Mouse (Mus musculus) liver, embryonic 13.5 days (tissue): ENCODE data around the gene 1700122O11Rik. TPM values are rescaled to one million over a fixed set of nuclear protein-coding genes. Genes with fewer than 3 reads are reported as not detected.

Experiments used
- ATAC-seq: fragments of 200-750 bp; cut with Nextera tagmentation; 2 replicates; pipeline ENCODE4 v1.8.0; 2017; ENCODE audit warnings: low read depth, mild to moderate bottlenecking, moderate number of reproducible peaks, moderate library complexity
- DNase-seq: peaks from one replicate; pipeline ENCODE4 v3.0.0; 2022
- H3K27ac ChIP-seq: fragments of 300-500 bp; sonication (generic); 2 replicates; pipeline ENCODE4 v1.5.1; 2015; ENCODE audit warnings: moderate library complexity, mild to moderate bottlenecking, inconsistent platforms
- H3K27me3 ChIP-seq: fragments of 300-500 bp; sonication (generic); 2 replicates; pipeline ENCODE4 v1.6.1; 2015; ENCODE audit warnings: mild to moderate bottlenecking, inconsistent platforms
- H3K36me3 ChIP-seq: fragments of 300-500 bp; sonication (generic); 2 replicates; pipeline ENCODE4 v1.6.1; 2015; ENCODE audit warnings: mild to moderate bottlenecking, inconsistent platforms
- H3K4me1 ChIP-seq: fragments of 300-500 bp; sonication (generic); replicated peaks from 2 replicates; pipeline ENCODE4 v1.6.1; 2015; ENCODE audit warnings: inconsistent platforms
- H3K4me2 ChIP-seq: fragments of 300-500 bp; sonication (generic); 2 replicates; pipeline ENCODE4 v1.6.1; 2015; ENCODE audit warnings: inconsistent platforms, mild to moderate bottlenecking, moderate library complexity
- H3K4me3 ChIP-seq: fragments of 300-500 bp; sonication (generic); replicated peaks from 2 replicates; pipeline ENCODE4 v1.5.1; 2015; ENCODE audit warnings: mild to moderate bottlenecking, inconsistent platforms
- H3K9ac ChIP-seq: fragments of 300-500 bp; sonication (generic); 2 replicates; pipeline ENCODE4 v1.6.1; 2015; ENCODE audit warnings: mild to moderate bottlenecking, inconsistent platforms
- H3K9me3 ChIP-seq: fragments of 300-500 bp; sonication (generic); replicated peaks from 2 replicates; pipeline ENCODE4 v1.6.1; 2016; ENCODE audit warnings: inconsistent platforms
- WGBS: fragments of 180-500 bp; shearing (Covaris S2); methylation state at CpG from one replicate; pipeline ENCODE4 v1.1.7; 2015; ENCODE audit not compliant: insufficient replicate concordance; 5-methylcytosine and 5-hydroxymethylcytosine counted together
- polyA plus RNA-seq: library from polyadenylated mRNA; unstranded; fragments of >200 nt; fragmentation: Nextera tagmentation; extraction: Ambion mirVana; gene quantifications from 2 replicates; pipeline ENCODE4 v1.2.1, GENCODE M21; 2015

1700122O11Rik gene
- polyA plus RNA-seq, 1 experiment from 2014 or later = not detected

- ATAC-seq (no peak), DNase-seq (no peak)
- 78% methylated on average over 5 of the region's 5 CpGs for WGBS
- peaks cover 37% of the 10 kb centered on the region for H3K27me3 ChIP-seq
- H3K9ac ChIP-seq = no peak overlapping the region
- H3K4me2 ChIP-seq = no peak overlapping the region
- peaks cover 38% of the 10 kb centered on the region for H3K4me1 ChIP-seq
- H3K9me3 ChIP-seq = no peaks in the 10 kb centered on the region
- H3K36me3 ChIP-seq = no peaks in the 10 kb centered on the region
- no peak overlapping the region; the same call in 1 of the 2 replicates for H3K27ac ChIP-seq
- H3K4me3 ChIP-seq = no peak overlapping the region
Observed at GRCm38 (mm10) chr17:48027019-48027418, 11.1 kb downstream of the 1700122O11Rik start.

GRCm38 (mm10) chr17:48024045-48024444, 14.0 kb downstream of the 1700122O11Rik start:
- DNase-seq (no peak), ATAC-seq (no peak)
- H3K36me3 ChIP-seq = no peaks in the 10 kb centered on the region
- H3K27me3 ChIP-seq = peaks cover 21% of the 10 kb centered on the region
- H3K27ac ChIP-seq = no peak overlapping the region
- no peak overlapping the region for H3K9ac ChIP-seq
- WGBS = 68% methylated on average over 8 of the region's 8 CpGs
- H3K9me3 ChIP-seq = no peaks in the 10 kb centered on the region
- no peak overlapping the region for H3K4me3 ChIP-seq
- H3K4me1 ChIP-seq = peaks cover 16% of the 10 kb centered on the region; the same call in 1 of the 2 replicates
- H3K4me2 ChIP-seq = no peak overlapping the region

- WGBS = 28% methylated on average over 2 of the region's 2 CpGs
- H3K4me2 ChIP-seq = no peak overlapping the region
- no peaks in the 10 kb centered on the region for H3K36me3 ChIP-seq
- DNase-seq (no peak), ATAC-seq (peak; percentile 86)
- H3K9me3 ChIP-seq = no peaks in the 10 kb centered on the region
- H3K27ac ChIP-seq = no peak overlapping the region
- no peak overlapping the region for H3K9ac ChIP-seq
- peaks cover 22% of the 10 kb centered on the region for H3K4me1 ChIP-seq
- peaks cover 28% of the 10 kb centered on the region for H3K27me3 ChIP-seq
- H3K4me3 ChIP-seq = no peak overlapping the region
Observed at GRCm38 (mm10) chr17:48019585-48019984, 18.5 kb downstream of the 1700122O11Rik start.

GRCm38 (mm10) chr17:48016566-48016965, 21.5 kb downstream of the 1700122O11Rik start:
- WGBS = 49% methylated on average over 5 of the region's 5 CpGs
- Histone ChIP-seq H3K4me2 (no peak overlapping the region), H3K9me3 (no peaks in the 10 kb centered on the region), H3K27ac (no peak overlapping the region), H3K36me3 (no peaks in the 10 kb centered on the region), H3K4me1 (peaks cover 7% of the 10 kb centered on the region), H3K9ac (no peak overlapping the region), H3K27me3 (peaks cover 22% of the 10 kb centered on the region), H3K4me3 (no peak overlapping the region)
- ATAC-seq (no peak), DNase-seq (no peak)

- ATAC-seq (no peak), DNase-seq (no peak)
- Histone ChIP-seq H3K4me3 (no peak overlapping the region), H3K36me3 (no peaks in the 10 kb centered on the region), H3K4me2 (no peak overlapping the region), H3K9ac (no peak overlapping the region), H3K27me3 (0 out of 2 replicates have a peak, but pooled peaks cover 9% of the 10 kb centered on the region), H3K9me3 (no peaks in the 10 kb centered on the region), H3K27ac (no peak overlapping the region), H3K4me1 (peaks cover 24% of the 10 kb centered on the region)
- WGBS = 61% methylated on average over 10 of the region's 10 CpGs
Observed at GRCm38 (mm10) chr17:48012561-48012960, 25.5 kb downstream of the 1700122O11Rik start.

- ATAC-seq (no peak), DNase-seq (no peak)
- Histone ChIP-seq H3K4me3 (no peak overlapping the region), H3K4me2 (no peak overlapping the region), H3K36me3 (no peaks in the 10 kb centered on the region), H3K9me3 (no peaks in the 10 kb centered on the region), H3K27ac (no peak overlapping the region), H3K9ac (no peak overlapping the region), H3K4me1 (peaks cover 31% of the 10 kb centered on the region), H3K27me3 (0 out of 2 replicates have a peak, but pooled peaks cover 9% of the 10 kb centered on the region)
- WGBS = 84% methylated on average over 12 of the region's 12 CpGs
Observed at GRCm38 (mm10) chr17:48011105-48011504, 27.0 kb downstream of the 1700122O11Rik start.

GRCm38 (mm10) chr17:48010283-48010682, 27.8 kb downstream of the 1700122O11Rik start:
- Histone ChIP-seq H3K27ac (no peak overlapping the region), H3K4me2 (no peak overlapping the region), H3K27me3 (0 out of 2 replicates have a peak, but pooled peaks cover 6% of the 10 kb centered on the region), H3K9ac (no peak overlapping the region), H3K4me3 (no peak overlapping the region), H3K9me3 (no peaks in the 10 kb centered on the region), H3K4me1 (peaks cover 37% of the 10 kb centered on the region), H3K36me3 (no peaks in the 10 kb centered on the region)
- WGBS = 36% methylated on average over 11 of the region's 11 CpGs
- ATAC-seq (peak; percentile 52; the same call in 1 of the 2 replicates), DNase-seq (no peak)

DNA sequence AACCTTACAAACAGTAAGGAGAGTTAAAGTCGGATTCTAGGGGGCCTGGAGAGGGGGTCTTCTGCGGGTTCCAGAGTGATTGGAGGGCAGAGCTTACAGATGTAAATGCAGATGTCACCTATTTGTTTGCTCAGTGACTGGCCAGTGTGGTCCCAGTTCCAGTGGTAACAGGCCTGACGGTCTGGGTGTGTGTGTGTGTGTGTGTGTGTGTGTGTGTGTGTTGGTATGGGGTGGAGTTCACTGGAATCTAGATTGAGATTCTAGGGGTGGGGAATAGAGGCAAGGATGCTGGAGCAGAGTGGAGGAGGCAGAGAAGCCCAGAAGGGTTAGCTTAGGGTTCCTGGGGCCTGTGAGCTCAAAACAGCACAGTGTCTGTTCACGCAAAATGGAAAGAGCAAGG, 32.3 kb downstream of the 1700122O11Rik start:
- H3K4me1 ChIP-seq = peaks cover 71% of the 10 kb centered on the region
- ATAC-seq = no peak

GRCm38 (mm10) chr17:48005091-48005490, 33.0 kb downstream of the 1700122O11Rik start:
- ATAC-seq = peak; percentile 41
- no peak for DNase-seq
- Histone ChIP-seq H3K9ac (no peak overlapping the region), H3K4me2 (no peak overlapping the region), H3K4me1 (peaks cover 72% of the 10 kb centered on the region), H3K27me3 (no peaks in the 10 kb centered on the region), H3K27ac (peak overlapping the region; percentile 79), H3K4me3 (no peak overlapping the region), H3K36me3 (no peaks in the 10 kb centered on the region), H3K9me3 (no peaks in the 10 kb centered on the region)
- WGBS = 24% methylated on average over 8 of the region's 8 CpGs

More for the DNA sequence above, 32.3 kb downstream of the 1700122O11Rik start:
- H3K27me3 ChIP-seq = no peaks in the 10 kb centered on the region
- H3K9me3 ChIP-seq = no peaks in the 10 kb centered on the region
- peak overlapping the region; percentile 2; the same call in 1 of the 2 replicates for H3K9ac ChIP-seq
- H3K4me3 ChIP-seq = no peak overlapping the region
- DNase-seq = no peak
- H3K27ac ChIP-seq = peak overlapping the region; percentile 40; the same call in 1 of the 2 replicates
- no peaks in the 10 kb centered on the region for H3K36me3 ChIP-seq
- H3K4me2 ChIP-seq = no peak overlapping the region
- 38% methylated on average over 4 of the region's 4 CpGs for WGBS

DNA sequence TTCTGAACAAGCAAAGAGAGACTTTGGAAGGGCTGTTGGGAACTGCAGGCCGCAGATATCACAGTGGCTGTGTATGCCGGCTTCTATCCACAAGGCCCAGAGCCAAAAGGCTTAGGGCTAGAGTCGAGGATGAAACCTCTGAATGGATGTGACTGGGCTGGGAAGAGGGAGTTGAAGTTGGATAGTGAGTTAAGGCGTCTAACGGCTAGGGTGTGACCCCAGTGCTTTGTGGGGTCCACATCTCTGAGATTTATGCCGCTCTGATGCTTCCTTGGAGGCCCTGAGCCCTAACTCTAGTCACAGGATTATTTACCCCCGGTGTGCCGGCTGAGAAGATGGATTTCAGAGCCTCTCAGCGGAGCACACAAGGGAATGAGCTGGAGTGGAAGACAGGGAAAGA, 33.5 kb downstream of the 1700122O11Rik start:
- H3K27ac ChIP-seq = peak overlapping the region; percentile 79
- no peak for ATAC-seq
- H3K9me3 ChIP-seq = no peaks in the 10 kb centered on the region
- H3K9ac ChIP-seq = no peak overlapping the region
- H3K4me1 ChIP-seq = peaks cover 72% of the 10 kb centered on the region
- H3K4me3 ChIP-seq = no peak overlapping the region
- no peaks in the 10 kb centered on the region for H3K27me3 ChIP-seq
- no peak overlapping the region for H3K4me2 ChIP-seq
- no peaks in the 10 kb centered on the region for H3K36me3 ChIP-seq
- 55% methylated on average over 9 of the region's 9 CpGs for WGBS
- DNase-seq = no peak

DNA sequence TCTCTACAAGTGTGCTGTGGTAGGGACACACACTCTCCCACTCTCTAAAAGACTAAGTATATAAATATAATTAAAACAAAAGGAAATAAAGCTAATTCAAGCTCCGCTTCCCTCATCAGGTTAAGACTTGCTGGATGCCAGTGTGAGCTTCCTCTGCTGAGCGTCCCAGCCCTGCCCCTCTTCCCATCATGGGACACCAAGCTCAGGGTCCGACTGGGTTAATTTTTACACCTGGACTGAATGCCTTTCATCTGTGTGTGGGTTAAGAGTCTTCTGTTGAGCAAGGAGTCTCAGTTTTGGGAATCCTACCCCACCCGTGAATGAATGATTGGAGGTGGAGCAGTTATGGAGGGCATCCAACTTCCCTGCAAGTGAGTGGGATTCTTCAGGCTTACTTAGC, 35.6 kb downstream of the 1700122O11Rik start:
- DNase-seq (no peak), ATAC-seq (no peak)
- Histone ChIP-seq H3K27me3 (no peaks in the 10 kb centered on the region), H3K4me2 (peak overlapping the region; percentile 73), H3K4me3 (peak overlapping the region; percentile 58), H3K36me3 (no peaks in the 10 kb centered on the region), H3K9ac (peak overlapping the region; percentile 60), H3K4me1 (peaks cover 78% of the 10 kb centered on the region), H3K27ac (peak overlapping the region; percentile 82), H3K9me3 (no peaks in the 10 kb centered on the region)
- WGBS = 62% methylated on average over 4 of the region's 4 CpGs
